Mouse (Mus musculus): ENCODE data around the gene Pdzk1. TPM values are rescaled to one million over a fixed set of nuclear protein-coding genes. Genes with fewer than 3 reads are reported as not detected.
A peak's percentile ranks its signal among the peaks of the same experiment; 100 is the strongest.

Pdzk1 gene
- polyA plus RNA-seq, 1 experiment: not detected

- H3K4me3 ChIP-seq (ENCODE audit: insufficient read depth, low read length): no peak overlapping the region
- TF ChIP-seq POLR2A (IDR thresholded peaks at IDR 0.05; ENCODE audit: low read depth, low read length) (no peak), CTCF (IDR thresholded peaks at IDR 0.05; ENCODE audit: borderline replicate concordance, insufficient read depth, low read length) (no peak)
- H3K27ac ChIP-seq (ENCODE audit: insufficient read depth, low read length): no peak overlapping the region
- H3K4me1 ChIP-seq (ENCODE audit: control insufficient read depth, insufficient read depth, low read length): no peaks in the 10 kb centered on the region
Observed at GRCm38 (mm10) chr3:96874808-96875571, 45.9 kb downstream of the Pdzk1 start.

- no peaks in the 10 kb centered on the region for H3K4me1 ChIP-seq (ENCODE audit: control insufficient read depth, insufficient read depth, low read length)
- no peak overlapping the region for H3K27ac ChIP-seq (ENCODE audit: insufficient read depth, low read length)
- no peak overlapping the region for H3K4me3 ChIP-seq (ENCODE audit: insufficient read depth, low read length)
- TF ChIP-seq CTCF (IDR thresholded peaks at IDR 0.05; ENCODE audit: borderline replicate concordance, insufficient read depth, low read length) (no peak), POLR2A (IDR thresholded peaks at IDR 0.05; ENCODE audit: low read depth, low read length) (no peak)
Observed at GRCm38 (mm10) chr3:96879536-96879935, 50.5 kb downstream of the Pdzk1 start.

DNA sequence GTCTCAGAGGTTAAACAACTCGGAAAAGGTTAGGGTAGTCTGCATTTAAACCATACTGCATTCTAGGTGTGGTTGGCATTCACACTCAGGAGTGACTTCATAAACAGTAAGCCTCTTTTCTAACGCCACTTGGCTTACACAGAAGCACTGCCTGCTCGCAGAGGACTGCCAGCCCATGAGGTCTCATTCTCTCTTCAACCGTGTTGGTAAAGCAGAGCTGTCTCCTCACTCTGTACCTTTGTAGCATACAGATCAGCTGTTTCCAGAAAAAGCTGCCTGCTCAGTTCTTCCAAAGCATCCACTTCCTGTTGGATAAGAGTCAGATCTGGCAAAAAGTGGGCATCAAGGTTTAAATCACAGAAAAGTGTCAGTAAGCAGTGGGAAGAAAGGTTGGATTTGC lies 51.3 kb downstream of the Pdzk1 start:
- no peaks in the 10 kb centered on the region for H3K4me1 ChIP-seq (ENCODE audit: control insufficient read depth, insufficient read depth, low read length)
- no peak overlapping the region for H3K4me3 ChIP-seq (ENCODE audit: insufficient read depth, low read length)
- TF ChIP-seq CTCF (IDR thresholded peaks at IDR 0.05; ENCODE audit: borderline replicate concordance, insufficient read depth, low read length): no peak
- no peak overlapping the region for H3K27ac ChIP-seq (ENCODE audit: insufficient read depth, low read length)

DNA sequence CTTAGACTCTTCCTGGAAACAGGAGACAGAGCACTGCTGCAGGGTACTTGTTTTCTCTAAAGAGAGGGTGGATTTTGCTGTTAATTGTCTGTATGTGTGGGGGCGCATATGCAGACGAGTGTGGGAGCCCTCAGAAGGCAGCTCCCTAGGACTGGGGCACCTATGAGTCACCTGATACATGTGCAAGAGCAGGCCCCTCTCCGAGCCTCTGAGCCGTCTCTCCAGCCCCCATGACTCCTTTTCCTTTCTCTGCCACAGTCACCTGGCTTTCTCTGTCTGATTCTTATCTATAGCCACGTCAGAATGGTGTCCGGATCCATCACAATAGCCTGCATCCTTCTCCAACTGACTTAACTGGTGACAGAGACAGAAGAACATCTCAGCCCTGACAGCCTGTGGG lies 52.5 kb downstream of the Pdzk1 start:
- Histone ChIP-seq H3K4me3 (ENCODE audit: insufficient read depth, low read length) (no peak overlapping the region), H3K27ac (ENCODE audit: insufficient read depth, low read length) (no peak overlapping the region), H3K4me1 (ENCODE audit: control insufficient read depth, insufficient read depth, low read length) (no peaks in the 10 kb centered on the region)
- TF ChIP-seq CTCF (IDR thresholded peaks at IDR 0.05; ENCODE audit: borderline replicate concordance, insufficient read depth, low read length) (no peak), POLR2A (IDR thresholded peaks at IDR 0.05; ENCODE audit: low read depth, low read length) (no peak)

- H3K4me1 ChIP-seq (ENCODE audit: control insufficient read depth, insufficient read depth, low read length): no peaks in the 10 kb centered on the region
- H3K27ac ChIP-seq (ENCODE audit: insufficient read depth, low read length): no peak overlapping the region
- no peak for TF ChIP-seq CTCF (IDR thresholded peaks at IDR 0.05; ENCODE audit: borderline replicate concordance, insufficient read depth, low read length)
- TF ChIP-seq POLR2A (IDR thresholded peaks at IDR 0.05; ENCODE audit: low read depth, low read length): no peak
- no peak overlapping the region for H3K4me3 ChIP-seq (ENCODE audit: insufficient read depth, low read length)
Observed at GRCm38 (mm10) chr3:96882061-96882849, 53.2 kb downstream of the Pdzk1 start.

- Histone ChIP-seq H3K27ac (ENCODE audit: insufficient read depth, low read length) (no peak overlapping the region), H3K4me3 (ENCODE audit: insufficient read depth, low read length) (no peak overlapping the region), H3K4me1 (ENCODE audit: control insufficient read depth, insufficient read depth, low read length) (no peaks in the 10 kb centered on the region)
- no peak for TF ChIP-seq CTCF (IDR thresholded peaks at IDR 0.05; ENCODE audit: borderline replicate concordance, insufficient read depth, low read length)
- TF ChIP-seq POLR2A (IDR thresholded peaks at IDR 0.05; ENCODE audit: low read depth, low read length): no peak
Observed at GRCm38 (mm10) chr3:96883690-96884089, 54.6 kb downstream of the Pdzk1 start.

DNA sequence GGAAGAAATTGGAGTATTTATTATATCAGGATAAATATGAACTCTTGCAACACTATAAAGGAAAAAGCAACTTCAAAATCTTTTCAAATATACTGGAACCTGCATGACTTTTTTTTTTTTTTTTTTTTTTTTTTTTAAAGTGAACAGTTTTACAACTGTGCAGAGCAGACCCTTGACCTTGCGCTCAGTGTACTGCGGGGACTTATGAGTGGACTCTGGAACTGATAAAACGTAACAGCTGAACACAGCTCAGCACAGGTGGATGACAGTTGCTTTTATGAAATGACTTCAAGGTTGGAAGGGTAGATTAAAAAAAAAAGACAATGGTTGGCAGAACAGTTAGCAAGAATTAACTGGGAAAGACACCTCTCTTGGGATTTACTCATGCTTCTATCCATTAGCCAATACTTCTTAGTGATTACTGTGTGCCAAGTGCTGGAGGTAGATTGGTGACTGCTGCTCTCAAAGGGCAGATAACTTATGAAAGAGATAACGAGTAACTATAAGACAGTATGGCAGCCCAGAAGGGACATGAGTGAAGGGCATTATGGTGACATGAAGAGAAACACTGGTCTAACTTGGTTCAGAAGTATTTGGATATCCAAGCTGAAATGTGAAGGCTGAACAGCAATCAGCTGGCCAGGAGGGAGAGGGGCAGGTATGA lies 73.4 kb downstream of the Pdzk1 start:
- no peak overlapping the region for H3K4me3 ChIP-seq (ENCODE audit: insufficient read depth, low read length)
- no peak overlapping the region for H3K27ac ChIP-seq (ENCODE audit: insufficient read depth, low read length)
- no peak for TF ChIP-seq POLR2A (IDR thresholded peaks at IDR 0.05; ENCODE audit: low read depth, low read length)
- TF ChIP-seq CTCF (IDR thresholded peaks at IDR 0.05; ENCODE audit: borderline replicate concordance, insufficient read depth, low read length): no peak
- peaks cover 3% of the 10 kb centered on the region; the same call in 1 of the 2 replicates for H3K4me1 ChIP-seq (ENCODE audit: control insufficient read depth, insufficient read depth, low read length)

DNA sequence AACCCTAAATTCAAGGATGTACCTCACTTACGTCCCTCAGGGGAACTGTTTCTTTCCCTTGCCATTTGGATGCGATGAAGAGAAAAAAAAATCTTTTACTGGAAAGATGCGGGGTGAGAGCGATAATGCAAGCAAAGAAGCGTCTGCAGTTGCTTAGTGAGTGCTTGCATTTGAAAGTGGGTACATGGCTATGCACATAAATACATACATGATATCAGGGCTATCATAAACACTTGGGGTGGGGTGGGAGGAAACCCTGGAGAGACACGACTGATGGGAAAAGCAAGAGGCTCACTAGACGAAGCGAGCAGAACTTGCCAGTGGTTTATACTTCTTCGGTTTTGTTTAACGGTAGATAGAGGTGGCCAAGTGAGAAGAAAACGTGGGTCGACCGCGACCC lies 75.3 kb downstream of the Pdzk1 start, which contains the start of gene Gja5:
TSS of gene Gja5 (plus strand) at position 301 of the 400 bp plus-strand sequence.
- Histone ChIP-seq H3K4me3 (ENCODE audit: insufficient read depth, low read length) (peak within 1 kb of the TSS; percentile 94), H3K4me1 (ENCODE audit: control insufficient read depth, insufficient read depth, low read length) (peaks cover 3% of the 10 kb centered on the region; the same call in 1 of the 2 replicates), H3K27ac (ENCODE audit: insufficient read depth, low read length) (no peak within 1 kb of the TSS)
- TF ChIP-seq POLR2A (IDR thresholded peaks at IDR 0.05; ENCODE audit: low read depth, low read length): no peak

DNA sequence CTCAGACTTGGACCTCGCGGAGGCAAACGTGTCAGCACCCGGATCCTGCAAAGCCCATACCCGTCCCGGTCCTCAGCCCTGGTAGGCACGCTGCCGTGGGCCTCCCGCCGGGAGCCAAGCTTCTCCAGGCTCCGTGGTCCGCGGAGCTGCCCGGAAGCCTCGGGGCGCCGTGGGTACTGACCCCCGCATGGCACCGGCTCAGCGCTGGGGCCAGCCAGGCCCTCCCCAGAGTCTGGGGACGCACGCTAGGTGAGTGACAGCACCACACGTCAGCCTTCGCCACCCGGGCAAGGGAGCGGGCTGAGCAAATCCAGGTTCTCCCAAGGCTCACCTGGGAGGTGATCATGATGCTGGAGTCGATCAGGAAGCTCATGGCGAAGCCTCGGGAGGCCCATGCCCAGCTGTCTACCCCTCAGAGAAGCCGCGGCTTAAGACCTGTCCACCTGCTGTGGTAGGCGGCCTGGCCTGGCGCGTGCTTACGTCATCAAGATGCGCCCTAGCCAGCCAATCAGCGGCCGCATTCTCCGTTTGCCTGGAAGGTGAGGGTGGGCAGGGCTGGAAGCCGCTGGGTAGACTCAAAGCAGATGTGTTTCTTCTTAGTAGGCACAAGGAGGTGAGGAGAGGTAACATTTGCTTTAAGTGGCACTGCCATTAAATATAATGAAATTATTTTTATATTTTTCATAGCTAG lies 75.9 kb downstream of the Pdzk1 start, which contains the start of gene Gpr89:
TSS of gene Gpr89 (minus strand) at position 496 of the 691 bp plus-strand sequence.
- H3K4me3 ChIP-seq (ENCODE audit: insufficient read depth, low read length): peak within 1 kb of the TSS; percentile 94
- H3K4me1 ChIP-seq (ENCODE audit: control insufficient read depth, insufficient read depth, low read length): peaks cover 3% of the 10 kb centered on the region; the same call in 1 of the 2 replicates
- TF ChIP-seq POLR2A (IDR thresholded peaks at IDR 0.05; ENCODE audit: low read depth, low read length) (peak; percentile 78), CTCF (IDR thresholded peaks at IDR 0.05; ENCODE audit: borderline replicate concordance, insufficient read depth, low read length) (no peak)
- no peak within 1 kb of the TSS for H3K27ac ChIP-seq (ENCODE audit: insufficient read depth, low read length)

All from embryonic fibroblast, embryonic 13.5 days (primary cell).